Mouse (Mus musculus) cortical plate, adult 2 months (tissue): ENCODE measurements around the gene Ncbp2.

Experiments
- CTCF ChIP-seq: fragments of 200-500 bp; IDR thresholded peaks from 2 replicates; pipeline ENCODE4 v1.5.1; 2011; ENCODE audit warnings: mild to moderate bottlenecking, control low read depth, low read length; ENCODE audit not compliant: insufficient read depth; ENCODE audit errors: extremely low read depth
- POLR2A ChIP-seq: fragments of 200-500 bp; IDR thresholded peaks from 2 replicates; pipeline ENCODE4 v1.6.1; 2011; ENCODE audit warnings: mild to moderate bottlenecking, low read length, control low read depth; ENCODE audit not compliant: insufficient read depth; ENCODE audit errors: extremely low read depth

DNA sequence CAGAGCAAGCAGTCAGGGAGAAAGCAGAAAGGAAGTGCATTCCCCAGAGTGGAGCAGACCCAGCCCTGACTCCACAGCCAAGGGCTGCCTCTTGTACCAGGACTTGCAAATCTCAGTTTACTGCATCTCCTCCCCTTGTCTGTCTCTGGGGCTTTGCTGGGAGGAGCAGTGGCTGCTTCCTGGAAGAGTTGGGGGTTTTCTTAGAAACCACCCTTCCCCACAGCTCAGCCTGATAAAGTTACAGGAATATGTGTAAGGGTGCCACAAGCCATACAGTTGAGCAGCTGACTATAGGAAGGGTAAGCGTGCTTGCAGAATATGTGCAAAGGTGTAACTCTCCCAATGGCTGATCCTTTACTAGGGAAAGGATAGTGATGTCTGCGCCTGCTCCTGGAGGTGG, 7.7 kb upstream of the Ncbp2 start:
- TF ChIP-seq CTCF (no peak), POLR2A (no peak)
